Mouse (Mus musculus): Measurements from ENCODE around the gene Smyd3.

Gene Smyd3

DNA sequence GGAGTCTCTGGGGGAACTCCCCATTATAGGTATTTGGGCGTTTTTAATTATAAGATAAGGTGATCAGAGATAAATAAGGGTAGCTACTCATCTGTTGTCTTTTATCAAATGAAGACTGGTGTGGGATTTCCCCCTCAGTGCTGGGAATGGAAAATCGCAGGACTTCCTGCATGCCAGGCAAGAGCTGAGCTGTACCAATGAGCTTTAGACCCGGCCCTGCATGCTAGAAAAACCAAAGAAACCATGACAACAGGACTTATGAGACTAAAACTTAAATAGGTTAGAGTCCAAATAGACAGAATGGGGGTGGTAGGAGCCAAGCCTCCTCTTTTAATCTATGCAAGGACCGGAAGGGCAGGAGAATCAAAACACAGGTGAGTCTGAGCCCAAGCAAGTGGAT lies 492.7 kb downstream of the Smyd3 start:
- no peak for DNase-seq (ENCODE audit: low spot score in 2 of 2)

DNA sequence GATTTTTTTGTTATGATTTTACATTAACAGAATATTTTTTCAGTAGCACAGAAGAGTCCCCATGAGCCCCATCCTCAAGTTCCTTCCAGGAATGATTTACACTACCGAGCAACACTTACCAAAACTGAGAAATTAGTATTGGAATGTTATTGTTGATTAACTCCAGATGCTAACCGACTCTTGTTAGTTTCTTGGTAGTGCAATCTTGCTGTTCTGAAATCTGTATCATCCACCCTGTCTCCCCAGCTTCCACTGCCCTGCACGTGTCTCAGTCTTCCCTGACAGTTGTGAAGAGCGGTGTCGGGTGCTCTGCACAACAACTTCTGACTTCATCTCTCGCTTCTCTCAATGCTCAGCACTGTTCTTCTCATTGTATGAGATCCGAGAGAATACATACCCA lies 494.4 kb downstream of the Smyd3 start:
- DNase-seq (ENCODE audit: low spot score in 2 of 2): no peak

DNA sequence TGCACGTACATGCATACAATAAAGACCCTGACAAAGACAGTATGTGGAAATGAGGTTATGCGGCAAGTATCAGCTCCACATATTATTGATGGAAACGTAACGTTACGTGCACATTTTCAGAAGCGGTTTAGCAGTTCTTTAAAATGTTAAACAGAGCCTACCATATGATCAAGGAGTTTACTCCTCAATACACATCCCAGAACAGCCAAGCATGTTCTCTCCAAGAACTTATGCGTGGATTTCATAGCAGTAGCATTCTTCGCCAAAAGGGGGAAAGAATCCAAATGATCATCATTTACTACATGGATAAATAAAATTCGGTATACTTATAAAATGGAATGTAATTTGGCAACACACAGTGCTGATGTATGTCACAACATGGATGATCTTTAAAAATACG lies 500.4 kb downstream of the Smyd3 start:
- no peak for DNase-seq (ENCODE audit: low spot score in 2 of 2)

GRCm38 (mm10) chr1:179013021-179013420 lies 504.8 kb downstream of the Smyd3 start:
- DNase-seq (ENCODE audit: low spot score in 2 of 2): no peak

GRCm38 (mm10) chr1:179012273-179012672 lies 505.6 kb downstream of the Smyd3 start:
- peak in 1 of 2 experiments; percentile 35 for DNase-seq (ENCODE audit: low spot score in 2 of 2)

DNA sequence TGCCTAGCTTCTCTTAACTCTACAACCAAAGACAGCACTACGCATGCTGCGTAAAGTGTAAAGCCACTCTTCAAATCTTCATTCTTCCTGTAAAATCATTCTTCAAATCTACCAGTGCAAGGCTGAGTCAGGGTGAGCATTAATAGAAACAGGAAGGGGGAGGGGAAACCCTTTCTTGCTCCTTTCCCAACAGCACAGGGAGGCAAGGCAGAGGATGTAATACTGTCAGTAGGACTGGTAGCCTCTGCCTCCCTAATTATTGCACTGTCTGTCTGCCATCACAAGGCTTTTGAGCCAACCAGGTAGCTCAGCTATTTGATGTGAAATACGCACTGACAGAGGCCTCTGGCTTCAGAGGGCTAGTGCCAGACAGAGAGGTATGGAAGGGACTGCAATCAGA lies 507.1 kb downstream of the Smyd3 start:
- DNase-seq (ENCODE audit: low spot score in 2 of 2): no peak

DNA sequence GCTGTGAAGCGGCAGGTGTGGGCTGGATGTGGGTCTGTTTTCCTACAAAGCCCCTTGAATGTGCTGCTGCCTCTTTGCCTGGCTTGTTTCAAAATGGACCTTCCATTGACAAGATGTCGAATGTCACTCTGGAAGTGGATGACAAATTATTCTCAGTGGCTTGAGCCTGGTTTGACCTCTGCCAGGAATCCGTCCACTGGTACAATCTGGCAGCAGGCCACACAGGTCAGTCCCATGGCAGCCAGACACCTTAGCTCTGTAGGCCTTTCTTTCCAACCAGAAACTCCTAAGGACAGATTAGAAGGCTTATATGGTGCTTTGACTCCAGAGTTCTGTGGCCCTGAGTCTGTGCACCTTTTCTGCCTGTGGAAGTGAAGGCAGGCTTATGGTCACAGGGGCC lies 507.9 kb downstream of the Smyd3 start:
- no peak for DNase-seq (ENCODE audit: low spot score in 2 of 2)

- no peak for DNase-seq (ENCODE audit: low spot score in 2 of 2)
Measured at GRCm38 (mm10) chr1:179004133-179004866, 513.5 kb downstream of the Smyd3 start.

- DNase-seq (ENCODE audit: low spot score in 2 of 2): no peak
Measured at GRCm38 (mm10) chr1:179003406-179004132, 514.3 kb downstream of the Smyd3 start.

GRCm38 (mm10) chr1:178999876-179000528 lies 517.8 kb downstream of the Smyd3 start:
- no peak for DNase-seq (ENCODE audit: low spot score in 2 of 2)

GRCm38 (mm10) chr1:178997870-178998269 lies 520.0 kb downstream of the Smyd3 start:
- DNase-seq (ENCODE audit: low spot score in 2 of 2): no peak

- DNase-seq (ENCODE audit: low spot score in 2 of 2): no peak
Measured at GRCm38 (mm10) chr1:178994263-178994662, 523.6 kb downstream of the Smyd3 start.

DNA sequence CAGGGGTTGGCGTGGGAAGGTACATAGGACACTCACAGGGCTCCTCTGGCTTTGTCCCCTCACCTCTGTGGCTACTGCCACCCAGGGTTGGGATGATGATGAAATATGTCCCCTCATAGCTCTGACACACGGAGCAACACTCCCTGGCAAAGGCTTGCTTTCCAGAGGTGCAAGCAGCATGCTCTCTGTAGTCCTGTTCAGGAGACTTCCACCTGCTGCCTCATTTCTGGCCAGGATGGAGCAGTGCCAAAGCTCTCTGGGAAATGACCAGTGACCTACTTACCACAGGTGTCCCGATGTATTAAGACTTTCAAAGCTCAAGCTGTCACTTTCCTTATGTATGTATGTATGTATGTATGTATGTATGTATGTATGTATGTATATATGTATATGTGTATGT lies 525.3 kb downstream of the Smyd3 start:
- no peak for DNase-seq (ENCODE audit: low spot score in 2 of 2)

DNA sequence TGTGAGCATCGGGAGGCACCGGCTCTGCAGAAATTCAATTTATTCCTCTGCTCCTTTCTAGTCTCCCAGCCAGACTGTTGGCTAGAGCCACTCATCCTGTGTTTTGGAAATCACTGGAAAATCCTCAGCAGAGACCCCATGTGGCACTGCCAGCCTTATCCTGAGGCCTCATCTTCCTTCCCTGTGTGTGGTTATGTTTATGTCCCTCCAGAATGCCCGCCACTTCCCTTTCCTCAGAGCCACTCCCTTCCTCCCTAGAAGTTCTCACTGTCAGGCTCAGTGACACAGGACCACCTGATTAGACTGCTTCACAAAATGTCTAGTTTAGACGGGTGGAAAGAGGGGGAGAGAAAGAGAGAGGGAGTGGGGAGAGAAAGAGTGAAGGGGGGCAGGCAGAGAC lies 526.4 kb downstream of the Smyd3 start:
- no peak for DNase-seq (ENCODE audit: low spot score in 2 of 2)

DNA sequence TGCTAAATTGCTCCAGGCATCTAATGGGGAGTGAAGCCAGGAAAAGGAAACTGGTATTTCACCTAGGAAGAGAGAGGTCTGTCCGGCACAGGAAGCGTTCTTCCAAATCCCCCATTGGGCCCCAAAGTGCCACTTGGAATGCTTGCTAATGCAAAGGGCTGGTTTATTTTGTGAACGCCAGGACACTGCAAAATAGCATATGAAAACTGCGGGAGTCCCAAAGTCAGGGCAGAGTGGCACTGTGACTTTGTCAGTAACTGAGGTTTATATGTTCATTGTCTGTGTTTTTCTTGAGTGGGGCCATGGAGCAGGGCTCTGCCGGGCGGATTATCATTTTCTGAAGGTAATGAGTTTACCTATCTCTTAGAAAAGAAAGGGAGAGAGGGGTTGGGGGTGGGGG lies 526.8 kb downstream of the Smyd3 start:
- DNase-seq (ENCODE audit: low spot score in 2 of 2): no peak

DNA sequence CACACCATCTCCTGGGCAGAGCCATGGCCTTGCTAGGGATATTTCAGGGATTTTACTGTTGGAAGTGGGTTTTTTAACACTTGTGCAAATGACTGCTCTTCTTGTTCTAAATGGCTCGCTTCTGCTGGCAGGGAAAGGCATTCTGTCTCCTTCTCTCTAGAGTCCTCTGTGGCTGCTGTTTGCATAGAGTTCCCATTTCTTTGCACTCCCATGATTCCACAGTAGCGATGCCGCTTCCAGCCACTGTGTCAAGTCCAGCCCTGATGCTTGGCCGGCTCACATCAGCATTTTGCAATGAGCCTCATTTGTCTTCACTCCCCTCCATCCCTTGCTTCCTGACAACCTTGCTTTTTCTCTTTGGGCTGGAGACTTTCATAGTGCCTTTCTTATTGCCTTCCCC lies 528.4 kb downstream of the Smyd3 start:
- no peak for DNase-seq (ENCODE audit: low spot score in 2 of 2)

DNA sequence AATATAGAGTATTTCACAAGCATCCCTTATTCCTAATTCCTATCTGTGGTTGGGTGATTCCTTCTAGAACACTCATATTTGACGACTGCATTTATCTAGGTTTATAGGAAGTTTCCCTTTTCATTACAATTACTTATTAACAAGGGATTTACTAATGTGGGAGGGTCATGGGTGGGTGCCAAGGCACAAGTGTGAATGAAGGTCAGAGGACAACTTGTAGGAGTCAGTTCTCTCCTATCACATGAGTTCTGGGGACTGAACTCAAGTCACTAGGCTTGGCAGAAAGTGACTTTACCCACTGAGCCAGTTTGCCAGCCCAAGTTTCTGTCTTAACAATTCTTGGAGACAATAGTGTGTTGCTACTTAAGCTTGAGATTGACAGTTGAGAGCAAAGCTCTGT lies 529.7 kb downstream of the Smyd3 start:
- no peak for DNase-seq (ENCODE audit: low spot score in 2 of 2)

GRCm38 (mm10) chr1:178981641-178982040 lies 536.2 kb downstream of the Smyd3 start:
- DNase-seq (ENCODE audit: low spot score in 2 of 2): no peak

DNA sequence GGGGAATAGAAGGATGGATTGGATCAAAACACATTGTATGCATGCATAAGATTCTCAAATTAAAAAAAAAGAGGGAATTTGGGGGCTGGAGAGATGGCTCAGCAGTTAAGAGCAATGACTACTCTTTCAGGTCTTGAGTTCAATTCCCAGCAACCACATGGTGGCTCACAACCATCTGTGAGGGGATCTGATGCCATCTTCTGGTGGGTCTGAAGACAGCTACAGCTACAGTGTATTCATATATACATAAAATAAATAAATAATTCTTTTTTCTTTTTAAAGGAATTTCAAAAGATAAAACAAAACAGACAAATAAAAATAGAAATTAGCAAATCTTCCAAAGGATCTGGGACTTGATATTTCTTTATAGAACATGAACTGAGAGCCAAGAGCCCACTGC lies 537.7 kb downstream of the Smyd3 start:
- no peak for DNase-seq (ENCODE audit: low spot score in 2 of 2)

- DNase-seq (ENCODE audit: low spot score in 2 of 2): no peak
Measured at GRCm38 (mm10) chr1:178978617-178979245, 539.1 kb downstream of the Smyd3 start.

DNA sequence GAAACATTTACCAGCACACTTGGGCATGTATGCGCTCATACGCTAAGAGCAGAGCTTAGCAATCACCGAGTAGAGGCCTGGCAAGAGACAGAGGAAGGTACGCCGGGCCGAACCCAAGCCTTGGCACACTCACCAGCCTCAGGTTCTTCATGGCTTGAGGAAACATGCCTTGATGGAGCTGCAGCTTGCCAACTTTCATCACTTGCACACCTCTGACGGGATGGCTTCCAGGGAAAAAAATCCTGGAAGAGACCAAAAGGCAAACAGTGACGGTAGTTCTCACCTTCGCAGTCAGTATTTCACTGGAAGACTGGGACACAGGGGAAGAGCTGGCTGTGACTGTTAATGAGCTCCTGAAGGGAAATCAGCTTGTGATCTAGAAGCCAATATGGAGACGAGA lies 545.8 kb downstream of the Smyd3 start:
- DNase-seq (ENCODE audit: low spot score in 2 of 2): no peak

- DNase-seq (ENCODE audit: low spot score in 2 of 2): no peak
Measured at GRCm38 (mm10) chr1:178961661-178962060, 556.2 kb downstream of the Smyd3 start.
